Mouse (Mus musculus) lung, postnatal 0 days (tissue): ENCODE results near the gene Romo1. TPM values are rescaled to one million over a fixed set of nuclear protein-coding genes. Genes with fewer than 3 reads are reported as not detected.

ENCODE experiments used
- ATAC-seq: fragments of 200-750 bp; cut with Nextera tagmentation; 2 replicates; pipeline ENCODE4 v1.8.0; 2017; ENCODE audit warnings: moderate library complexity
- DNase-seq: peaks from one replicate; pipeline ENCODE4 v3.0.0-alpha.2; 2016; ENCODE audit warnings: low spot score
- H3K27ac ChIP-seq: fragments of 300-500 bp; sonication (generic); 2 replicates; pipeline ENCODE4 v1.5.1; 2014; ENCODE audit warnings: antibody characterized with exemption, mild to moderate bottlenecking, low read length, mixed read lengths
- H3K27me3 ChIP-seq: fragments of 300-500 bp; sonication (generic); replicated peaks from 2 replicates; pipeline ENCODE4 v1.6.1; 2014; ENCODE audit warnings: low read length, mixed read lengths; ENCODE audit not compliant: insufficient read depth
- H3K36me3 ChIP-seq: fragments of 300-500 bp; sonication (generic); 2 replicates; pipeline ENCODE4 v1.6.1; 2014; ENCODE audit warnings: low read length, mixed read lengths; ENCODE audit not compliant: insufficient read depth
- H3K4me1 ChIP-seq: fragments of 300-500 bp; sonication (generic); 2 replicates; pipeline ENCODE4 v1.6.1; 2014; ENCODE audit warnings: antibody characterized with exemption, low read depth, low read length, mixed read lengths; ENCODE audit not compliant: insufficient read depth
- H3K4me2 ChIP-seq: fragments of 300-500 bp; sonication (generic); replicated peaks from 2 replicates; pipeline ENCODE4 v1.6.1; 2014; ENCODE audit warnings: low read depth, mild to moderate bottlenecking, low read length, moderate library complexity, mixed read lengths
- H3K4me3 ChIP-seq: fragments of 300-500 bp; sonication (generic); 2 replicates; pipeline ENCODE4 v1.5.1; 2014; ENCODE audit warnings: low read depth, low read length
- H3K9ac ChIP-seq: fragments of 300-500 bp; sonication (generic); replicated peaks from 2 replicates; pipeline ENCODE4 v1.6.1; 2014; ENCODE audit warnings: low read depth, mild to moderate bottlenecking
- H3K9me3 ChIP-seq: fragments of 300-500 bp; sonication (generic); 2 replicates; pipeline ENCODE4 v1.6.1; 2016; ENCODE audit warnings: low read length, mixed read lengths
- CTCF ChIP-seq: IDR thresholded peaks from 2 replicates; pipeline ENCODE4 v1.5.1; 2016; ENCODE audit warnings: antibody characterized with exemption, mild to moderate bottlenecking
- EP300 ChIP-seq: IDR thresholded peaks from 2 replicates; pipeline ENCODE4 v1.6.1; 2016; ENCODE audit warnings: antibody characterized with exemption, mild to moderate bottlenecking, control low read depth
- polyA plus RNA-seq: library from polyadenylated mRNA; unstranded; fragments of >200 nt; fragmentation: Nextera tagmentation; extraction: Ambion mirVana; gene quantifications from 2 replicates; pipeline ENCODE4 v1.2.1, GENCODE M21; 2015

Romo1 gene
- polyA plus RNA-seq, 1 experiment from 2014 or later, result 344 TPM

GRCm38 (mm10) chr2:156194571-156194970 is 50.7 kb downstream of the Romo1 start:
- Histone ChIP-seq H3K36me3 (no peaks in the 10 kb centered on the region), H3K9me3 (no peaks in the 10 kb centered on the region), H3K4me1 (peaks cover 7% of the 10 kb centered on the region; the same call in 1 of the 2 replicates), H3K27me3 (no peaks in the 10 kb centered on the region), H3K27ac (no peak overlapping the region), H3K4me2 (no peak overlapping the region), H3K4me3 (no peak overlapping the region), H3K9ac (no peak overlapping the region)
- DNase-seq, result no peak
- ATAC-seq, result no peak
- TF ChIP-seq EP300 (no peak), CTCF (no peak)

Other genes starting within 250 kb of the Romo1 start
- gene Uqcc1, start 213.7 kb upstream of the Romo1 start, polyA plus RNA-seq, result 24.4 and 35.1 TPM in 2 replicates
- 0.11 TPM in 1 of 2 replicates, not detected in the other for gene Gm15557, start 203.3 kb upstream of the Romo1 start, polyA plus RNA-seq
- 1.7 and 2.7 TPM in 2 replicates for gene Gdf5, start 198.7 kb upstream of the Romo1 start, polyA plus RNA-seq
- 6.6 and 7.4 TPM in 2 replicates for gene Cep250, start 187.6 kb upstream of the Romo1 start, polyA plus RNA-seq
- 1.0 and 1.1 TPM in 2 replicates for gene 6430550D23Rik, start 136.1 kb upstream of the Romo1 start, polyA plus RNA-seq
- 168 and 181 TPM in 2 replicates for gene Ergic3, start 136.0 kb upstream of the Romo1 start, polyA plus RNA-seq
- gene Fer1l4, start 91.1 kb upstream of the Romo1 start, polyA plus RNA-seq, result 0.06 and 0.36 TPM in 2 replicates
- 0.74 and 0.89 TPM in 2 replicates for gene Spag4, start 78.9 kb upstream of the Romo1 start, polyA plus RNA-seq
- 38.3 and 42.3 TPM in 2 replicates for gene Cpne1, start 32.1 kb upstream of the Romo1 start, polyA plus RNA-seq
- 10.1 and 10.7 TPM in 2 replicates for gene Rbm12, start 32.1 kb upstream of the Romo1 start, polyA plus RNA-seq
- gene Gm28036, start 16.9 kb upstream of the Romo1 start, polyA plus RNA-seq, result 5.2 and 5.6 TPM in 2 replicates
- gene Nfs1, start 147 bp downstream of the Romo1 start, polyA plus RNA-seq, result 33.7 and 34.0 TPM in 2 replicates
- 654 and 692 TPM in 2 replicates for gene Rbm39, start 36.2 kb downstream of the Romo1 start, polyA plus RNA-seq
- gene Phf20, start 52.4 kb downstream of the Romo1 start, polyA plus RNA-seq, result 44.8 and 47.7 TPM in 2 replicates
- gene Cnbd2, start 168.3 kb downstream of the Romo1 start, polyA plus RNA-seq, result 6.8 and 7.0 TPM in 2 replicates
- 119 TPM in 2 replicates for gene Scand1, start 168.7 kb downstream of the Romo1 start, polyA plus RNA-seq